Mouse (Mus musculus) MEL (cell line): ENCODE measurements around the gene Pnpo. TPM values are rescaled to one million over a fixed set of nuclear protein-coding genes. Genes with fewer than 3 reads are reported as not detected.
A peak's percentile ranks its signal among the peaks of the same experiment; 100 is the strongest.

Experiments
- DNase-seq: peaks from one replicate; pipeline ENCODE4 v3.0.0; 2011; ENCODE audit warnings: low read depth, low spot score
- H3K27ac ChIP-seq: 2 replicates; pipeline ENCODE4 v1.5.1; 2012; ENCODE audit warnings: low read depth, mild to moderate bottlenecking, control low read depth, low read length, moderate library complexity; ENCODE audit not compliant: control insufficient read depth
- H3K27me3 ChIP-seq, 2 experiments: fragments of 150-350 bp in 1 of 2; sonication (generic) in 1 of 2; 2 replicates each; pipeline ENCODE4 v1.6.1; 2012; ENCODE audit warnings: low read length in 2 of 2, mild to moderate bottlenecking in 2 of 2, improper control_type of control experiment in 1 of 2, moderate library complexity in 1 of 2; ENCODE audit not compliant: insufficient read depth in 2 of 2, control insufficient read depth in 1 of 2
- H3K36me3 ChIP-seq, 2 experiments: 2 replicates each; pipeline ENCODE4 v1.6.1; 2012 to 2014; ENCODE audit warnings: low read length in 2 of 2, improper control_type of control experiment in 1 of 2, inconsistent platforms in 1 of 2, mild to moderate bottlenecking in 1 of 2; ENCODE audit not compliant: insufficient read depth in 2 of 2, control insufficient read depth in 1 of 2
- H3K4me1 ChIP-seq, 2 experiments: fragments of 150-350 bp in 1 of 2; sonication (generic) in 1 of 2; 2 replicates each; pipeline ENCODE4 v1.6.1; 2012; ENCODE audit warnings: low read length in 2 of 2, improper control_type of control experiment in 1 of 2, mild to moderate bottlenecking in 1 of 2; ENCODE audit not compliant: insufficient read depth in 2 of 2, control insufficient read depth in 1 of 2
- H3K4me3 ChIP-seq, 2 experiments: fragments of 150-350 bp in 1 of 2; sonication (generic) in 1 of 2; 2 replicates each; pipeline ENCODE4 v1.5.1; 2012; ENCODE audit warnings: low read depth in 2 of 2, low read length in 2 of 2, mild to moderate bottlenecking in 2 of 2, moderate library complexity in 2 of 2, control low read depth in 1 of 2, improper control_type of control experiment in 1 of 2; ENCODE audit not compliant: control insufficient read depth in 1 of 2, insufficient read depth in 1 of 2
- H3K79me2 ChIP-seq: 2 replicates; pipeline ENCODE4 v1.6.1; 2012; ENCODE audit warnings: mild to moderate bottlenecking, low read length, moderate library complexity; ENCODE audit not compliant: control insufficient read depth, poor library complexity, insufficient read depth
- H3K9ac ChIP-seq: 2 replicates; pipeline ENCODE4 v1.6.1; 2012; ENCODE audit warnings: low read depth, mild to moderate bottlenecking, control low read depth, low read length, moderate library complexity; ENCODE audit not compliant: control insufficient read depth, poor library complexity, severe bottlenecking
- H3K9me3 ChIP-seq: fragments of 150-350 bp; sonication (generic); replicated peaks from 2 replicates; pipeline ENCODE4 v1.6.1; 2012; ENCODE audit warnings: mild to moderate bottlenecking, low read length, improper control_type of control experiment, moderate library complexity; ENCODE audit not compliant: insufficient read depth
- BHLHE40 ChIP-seq: IDR thresholded peaks from 2 replicates; pipeline ENCODE4 v1.6.1; 2012; ENCODE audit warnings: low read depth, mild to moderate bottlenecking, inconsistent platforms, low read length, improper control_type of control experiment, borderline replicate concordance
- CHD1 ChIP-seq: IDR thresholded peaks from 2 replicates; pipeline ENCODE4 v1.6.1; 2012; ENCODE audit warnings: low read depth, mild to moderate bottlenecking, inconsistent platforms, low read length, improper control_type of control experiment
- CTCF ChIP-seq, 3 experiments: IDR thresholded peaks in 2 of 3; conservative IDR thresholded peaks in 1 of 3; 2 replicates each; pipeline ENCODE4 v1.5.1; 2011 to 2012; ENCODE audit warnings: low read length in 3 of 3, low read depth in 2 of 3, mild to moderate bottlenecking in 2 of 3, improper control_type of control experiment in 1 of 3, inconsistent platforms in 1 of 3, mixed read lengths in 1 of 3, moderate library complexity in 1 of 3; ENCODE audit not compliant: control insufficient read depth in 1 of 3, insufficient read depth in 1 of 3, poor library complexity in 1 of 3, severe bottlenecking in 1 of 3
- EP300 ChIP-seq, 2 experiments: IDR thresholded peaks; 2 replicates each; pipeline ENCODE4 v1.6.1; 2011; ENCODE audit warnings: improper control_type of control experiment in 2 of 2, low read length in 2 of 2, low read depth in 1 of 2, mild to moderate bottlenecking in 1 of 2
- ETS1 ChIP-seq: IDR thresholded peaks from 2 replicates; pipeline ENCODE4 v1.6.1; 2012; ENCODE audit warnings: low read depth, mild to moderate bottlenecking, inconsistent platforms, low read length, improper control_type of control experiment, moderate library complexity
- GABPA ChIP-seq: IDR thresholded peaks from 2 replicates; pipeline ENCODE4 v1.6.1; 2012; ENCODE audit warnings: low read depth, mild to moderate bottlenecking, inconsistent platforms, low read length, improper control_type of control experiment, moderate library complexity
- KAT2A ChIP-seq: conservative IDR thresholded peaks from 2 replicates; pipeline ENCODE4 v1.6.1; 2012; ENCODE audit warnings: low read depth, low read length, improper control_type of control experiment, inconsistent platforms
- MAFK ChIP-seq: IDR thresholded peaks from 2 replicates; pipeline ENCODE4 v1.6.1; 2011; ENCODE audit warnings: low read depth, mild to moderate bottlenecking, low read length, improper control_type of control experiment, borderline replicate concordance
- MAX ChIP-seq: IDR thresholded peaks from 2 replicates; pipeline ENCODE4 v1.6.1; 2011; ENCODE audit warnings: low read length, improper control_type of control experiment
- MEF2A ChIP-seq: IDR thresholded peaks from 2 replicates; pipeline ENCODE4 v1.6.1; 2014; ENCODE audit warnings: low read depth, mild to moderate bottlenecking, inconsistent platforms, low read length, improper control_type of control experiment; ENCODE audit not compliant: poor library complexity, insufficient replicate concordance, severe bottlenecking; ENCODE audit errors: extremely low read depth
- MXI1 ChIP-seq: IDR thresholded peaks from 2 replicates; pipeline ENCODE4 v1.6.1; 2011; ENCODE audit warnings: mild to moderate bottlenecking, low read depth, low read length, improper control_type of control experiment
- MYB ChIP-seq: IDR thresholded peaks from 2 replicates; pipeline ENCODE4 v1.6.1; 2011; ENCODE audit warnings: mild to moderate bottlenecking, low read depth, low read length, improper control_type of control experiment
- MYC ChIP-seq: IDR thresholded peaks from 2 replicates; pipeline ENCODE4 v1.6.1; 2011; ENCODE audit warnings: low read depth, mild to moderate bottlenecking, low read length, improper control_type of control experiment, moderate library complexity
- NELFE ChIP-seq: IDR thresholded peaks from 2 replicates; pipeline ENCODE4 v1.6.1; 2011; ENCODE audit warnings: low read depth, low read length, improper control_type of control experiment
- NRF1 ChIP-seq: IDR thresholded peaks from 2 replicates; pipeline ENCODE4 v1.6.1; 2014; ENCODE audit warnings: low read depth, mild to moderate bottlenecking, inconsistent platforms, low read length, improper control_type of control experiment, moderate library complexity; ENCODE audit not compliant: poor library complexity, insufficient read depth, severe bottlenecking
- POLR2AphosphoS5 ChIP-seq: IDR thresholded peaks from 2 replicates; pipeline ENCODE4 v1.6.1; 2012; ENCODE audit warnings: low read depth, borderline replicate concordance, mild to moderate bottlenecking, inconsistent platforms, low read length, moderate library complexity, mixed read lengths
- RCOR1 ChIP-seq: IDR thresholded peaks from 2 replicates; pipeline ENCODE4 v1.6.1; 2012; ENCODE audit warnings: low read depth, mild to moderate bottlenecking, inconsistent platforms, low read length, improper control_type of control experiment
- TCF12 ChIP-seq: IDR thresholded peaks from 2 replicates; pipeline ENCODE4 v1.6.1; 2014; ENCODE audit warnings: low read depth, mild to moderate bottlenecking, inconsistent platforms, low read length, improper control_type of control experiment, moderate library complexity
- ZC3H11A ChIP-seq: IDR thresholded peaks from 2 replicates; pipeline ENCODE4 v1.6.1; 2012; ENCODE audit warnings: low read depth, mild to moderate bottlenecking, inconsistent platforms, low read length, improper control_type of control experiment
- ZMIZ1 ChIP-seq: IDR thresholded peaks from 2 replicates; pipeline ENCODE4 v1.6.1; 2012; ENCODE audit warnings: low read depth, mild to moderate bottlenecking, inconsistent platforms, low read length, improper control_type of control experiment, moderate library complexity
- ZNF384 ChIP-seq: IDR thresholded peaks from 2 replicates; pipeline ENCODE4 v1.6.1; 2012; ENCODE audit warnings: low read depth, mild to moderate bottlenecking, inconsistent platforms, low read length, improper control_type of control experiment
- polyA plus RNA-seq, 2 experiments: library from polyadenylated mRNA; stranded (reverse) in 1 of 2; unstranded in 1 of 2; fragments of >175 nt in 1 of 2; fragments of >200 nt in 1 of 2; gene quantifications; 2 replicates each; pipeline versions ENCODE4 v1.2.1 to v1.2.4; 2012; ENCODE audit warnings: low replicate concordance in 2 of 2, low read depth in 1 of 2; ENCODE audit not compliant: insufficient read length in 2 of 2, insufficient read depth in 1 of 2, missing spikeins in 1 of 2
- total RNA-seq: library from RNA; depleted of rRNA; stranded (reverse); fragments of 300-350 nt; gene quantifications from 2 replicates; pipeline ENCODE4 v1.2.3, GENCODE M21; 2012

Gene Pnpo
- total and polyA plus RNA-seq, 3 experiments: 38.8 to 55.7 TPM; not detected in 1

DNA sequence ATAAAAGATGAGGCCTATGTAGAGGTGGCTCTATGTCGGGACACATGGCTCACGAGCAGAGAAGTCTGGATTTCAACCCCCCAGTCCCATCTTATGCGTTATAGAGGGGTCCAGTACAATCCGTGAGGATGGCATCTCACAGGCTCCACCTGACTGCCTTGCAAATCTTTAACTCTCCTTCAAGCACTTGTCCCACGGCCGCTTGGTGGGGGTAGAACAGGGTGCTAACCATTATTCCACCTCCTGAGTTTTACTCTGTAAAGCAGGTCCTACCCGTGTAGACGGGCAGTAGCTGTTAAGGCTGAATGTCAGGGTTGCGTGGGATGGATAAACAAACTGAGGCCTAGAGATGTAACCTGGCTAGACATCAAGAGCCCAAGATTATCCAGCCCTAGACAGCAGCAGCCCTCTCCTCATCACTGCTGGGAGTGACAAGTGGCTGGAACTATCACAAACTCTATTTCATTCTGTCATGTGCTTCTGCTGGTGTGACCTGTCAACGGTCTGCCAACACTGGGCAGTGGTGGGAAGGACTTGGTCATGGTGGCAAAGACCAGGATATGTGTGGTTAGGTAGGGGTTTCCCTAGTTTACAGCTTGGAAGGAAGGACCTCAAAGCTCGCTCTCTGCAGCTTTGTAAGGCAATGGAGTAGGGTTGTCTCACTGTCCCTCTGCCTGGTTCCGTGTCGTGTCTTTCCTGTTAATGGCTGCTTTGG is 10.1 kb downstream of the Pnpo start:
- H3K4me1 ChIP-seq: peaks cover 4 to 7% of the 10 kb centered on the region in 2 experiments; a peak in 3 of 4 replicates
- H3K27ac ChIP-seq: no peak overlapping the region
- no peaks in the 10 kb centered on the region for H3K79me2 ChIP-seq
- H3K9ac ChIP-seq: no peak overlapping the region
- H3K27me3 ChIP-seq: no peaks in the 10 kb centered on the region
- no peak overlapping the region for H3K4me3 ChIP-seq
- H3K36me3 ChIP-seq: peaks cover 0 to 3% of the 10 kb centered on the region in 2 experiments; a peak in 2 of 4 replicates
- TF ChIP-seq MEF2A (no peak), NELFE (no peak), MAX (no peak)
- DNase-seq: no peak
- no peaks in the 10 kb centered on the region for H3K9me3 ChIP-seq

DNA sequence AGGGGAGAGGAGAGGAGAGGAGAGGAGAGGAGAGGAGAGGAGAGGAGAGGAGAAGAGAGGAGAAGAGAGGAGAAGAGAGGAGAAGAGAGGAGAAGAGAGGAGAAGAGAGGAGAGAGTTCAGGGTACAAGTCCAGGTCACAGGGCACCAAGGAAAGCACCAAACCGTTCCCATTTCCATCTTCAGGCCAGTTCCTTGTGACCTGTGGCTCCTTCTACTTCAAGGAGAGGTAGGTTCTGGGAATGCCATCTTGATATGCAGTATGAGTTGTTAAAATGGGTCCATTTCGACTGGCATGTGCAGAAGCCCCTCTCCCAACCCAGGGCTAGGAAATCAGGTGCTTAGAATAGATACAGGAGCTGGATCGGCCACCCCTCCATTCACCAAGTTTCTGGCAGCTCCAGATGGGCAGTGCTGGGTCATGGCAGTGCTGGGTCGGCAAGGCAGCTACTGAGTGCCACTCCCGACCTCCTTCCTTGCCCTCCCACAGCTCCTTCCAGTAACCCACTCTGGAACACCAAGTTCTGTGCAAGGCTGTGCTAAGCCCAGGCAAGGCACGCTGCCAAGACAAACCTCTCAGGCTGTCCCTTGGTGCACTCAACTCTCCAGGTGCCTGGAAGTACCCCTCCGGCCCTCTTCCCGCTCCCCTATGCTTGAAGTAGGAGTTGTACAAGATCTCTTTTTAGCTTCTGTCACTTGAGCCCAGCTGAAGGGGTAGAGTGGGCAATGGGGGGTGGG is 12.3 kb downstream of the Pnpo start:
- H3K4me3 ChIP-seq: no peak overlapping the region
- H3K36me3 ChIP-seq: peaks cover 0 to 5% of the 10 kb centered on the region in 2 experiments; a peak in 2 of 4 replicates
- H3K27me3 ChIP-seq: no peaks in the 10 kb centered on the region
- no peak for TF ChIP-seq MAX
- H3K27ac ChIP-seq: no peak overlapping the region
- H3K4me1 ChIP-seq: peaks cover 4 to 9% of the 10 kb centered on the region in 2 experiments
- no peaks in the 10 kb centered on the region for H3K9me3 ChIP-seq
- DNase-seq: no peak
- H3K79me2 ChIP-seq: no peaks in the 10 kb centered on the region
- no peak overlapping the region for H3K9ac ChIP-seq

DNA sequence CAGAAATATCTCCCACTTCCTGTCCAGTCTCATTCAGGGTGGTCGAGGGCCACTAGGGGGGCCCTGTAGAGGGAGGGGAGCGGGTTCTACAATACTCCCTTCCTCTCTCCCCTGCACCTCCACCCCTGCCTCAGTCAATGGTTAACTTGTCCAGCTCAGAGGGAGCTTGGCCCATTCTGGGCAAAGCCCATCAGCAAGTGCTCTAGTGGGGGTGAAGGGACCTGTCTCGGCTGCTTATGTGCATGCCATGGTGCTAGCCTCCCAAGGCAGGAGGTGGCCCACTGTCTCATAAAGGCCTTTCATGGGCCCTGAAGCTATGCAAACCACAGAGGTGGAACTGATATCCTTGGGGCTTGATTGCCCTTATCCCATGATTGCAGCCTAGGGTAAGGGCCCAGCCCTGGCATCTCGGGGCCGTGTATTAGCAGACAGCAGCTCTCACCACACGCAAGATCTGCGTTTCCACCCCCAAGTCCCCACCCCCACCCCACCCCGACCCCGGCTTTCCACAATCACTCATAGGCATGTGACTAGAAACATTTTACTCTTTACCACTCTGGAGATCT is 13.9 kb downstream of the Pnpo start:
- Histone ChIP-seq H3K27me3 (no peaks in the 10 kb centered on the region), H3K4me1 (peaks cover 9 to 23% of the 10 kb centered on the region in 2 experiments), H3K4me3 (no peak overlapping the region), H3K36me3 (peaks cover 0 to 18% of the 10 kb centered on the region in 2 experiments; a peak in 2 of 4 replicates), H3K27ac (no peak overlapping the region), H3K9me3 (no peaks in the 10 kb centered on the region), H3K9ac (no peak overlapping the region), H3K79me2 (no peaks in the 10 kb centered on the region)
- peak; percentile 51 for DNase-seq
- TF ChIP-seq TCF12 (0 out of 2 replicates have a peak, but pooled peaks have one; percentile 20), MAFK (no peak), POLR2AphosphoS5 (no peak), BHLHE40 (no peak), CHD1 (no peak), CTCF (IDR thresholded peaks at IDR 0.05 in 2 of 3, conservative IDR thresholded peaks at IDR 0.05 in 1 of 3; ENCODE audit: control insufficient read depth in 1 of 3, insufficient read depth in 1 of 3, low read depth in 2 of 3, low read length in 3 of 3, poor library complexity in 1 of 3, severe bottlenecking in 1 of 3) (no peak), MYC (no peak), MXI1 (no peak), MEF2A (no peak), ZC3H11A (no peak), EP300 (IDR thresholded peaks at IDR 0.05; ENCODE audit: low read depth in 1 of 2, low read length in 2 of 2) (peak in 1 of 2 experiments; percentile 57; a peak in 1 of 4 replicates), NRF1 (no peak), ETS1 (no peak), RCOR1 (peak; percentile 22; the same call in 1 of the 2 replicates), ZMIZ1 (no peak), MYB (no peak), ZNF384 (no peak), KAT2A (no peak), GABPA (no peak)
